Mouse (Mus musculus): Measurements from ENCODE around the gene Creld2.

Gene Creld2

GRCm38 (mm10) chr15:88854119-88854968 lies 34.9 kb downstream of the Creld2 start:
- DNase-seq: peak; percentile 76

- DNase-seq: peak; percentile 61
Observed at GRCm38 (mm10) chr15:88854969-88855830, 35.8 kb downstream of the Creld2 start.

- no peak for DNase-seq
Observed at GRCm38 (mm10) chr15:88855896-88856417, 36.5 kb downstream of the Creld2 start.

GRCm38 (mm10) chr15:88856613-88857012 lies 37.2 kb downstream of the Creld2 start:
- no peak for DNase-seq

- no peak for DNase-seq
Observed at GRCm38 (mm10) chr15:88857361-88857760, 37.9 kb downstream of the Creld2 start.

GRCm38 (mm10) chr15:88858141-88858541 lies 38.7 kb downstream of the Creld2 start:
- no peak for DNase-seq

GRCm38 (mm10) chr15:88858707-88859106 lies 39.3 kb downstream of the Creld2 start:
- DNase-seq: no peak

GRCm38 (mm10) chr15:88859206-88859970 lies 39.9 kb downstream of the Creld2 start:
- no peak for DNase-seq

GRCm38 (mm10) chr15:88860781-88861180 lies 41.3 kb downstream of the Creld2 start:
- DNase-seq: peak; percentile 45

GRCm38 (mm10) chr15:88861772-88862622 lies 42.6 kb downstream of the Creld2 start, which contains the start of gene Pim3:
Gene Pim3, plus strand, starts transcription at chr15:88862186.
- DNase-seq: peak; percentile 98

- peak; percentile 78 for DNase-seq
Observed at GRCm38 (mm10) chr15:88862881-88863694, 43.6 kb downstream of the Creld2 start.

- peak; percentile 95 for DNase-seq
Observed at GRCm38 (mm10) chr15:88863695-88864231, 44.3 kb downstream of the Creld2 start.

- peak; percentile 78 for DNase-seq
Observed at GRCm38 (mm10) chr15:88864270-88865030, 45.0 kb downstream of the Creld2 start.

GRCm38 (mm10) chr15:88865061-88865460 lies 45.6 kb downstream of the Creld2 start:
- peak; percentile 39 for DNase-seq

GRCm38 (mm10) chr15:88865888-88866695 lies 46.6 kb downstream of the Creld2 start:
- DNase-seq: no peak

GRCm38 (mm10) chr15:88866934-88867356 lies 47.5 kb downstream of the Creld2 start:
- peak; percentile 41 for DNase-seq

GRCm38 (mm10) chr15:88867368-88868023 lies 48.0 kb downstream of the Creld2 start:
- peak; percentile 74 for DNase-seq

Measured in kidney, postnatal 10 days (tissue).